Mouse (Mus musculus): Measurements from ENCODE around the gene Zswim7. TPM values are rescaled to one million over a fixed set of nuclear protein-coding genes. Genes with fewer than 3 reads are reported as not detected.

The Zswim7 gene
- total RNA-seq, 2 experiments from 2014 or later: 12.1 to 13.1 TPM

DNA sequence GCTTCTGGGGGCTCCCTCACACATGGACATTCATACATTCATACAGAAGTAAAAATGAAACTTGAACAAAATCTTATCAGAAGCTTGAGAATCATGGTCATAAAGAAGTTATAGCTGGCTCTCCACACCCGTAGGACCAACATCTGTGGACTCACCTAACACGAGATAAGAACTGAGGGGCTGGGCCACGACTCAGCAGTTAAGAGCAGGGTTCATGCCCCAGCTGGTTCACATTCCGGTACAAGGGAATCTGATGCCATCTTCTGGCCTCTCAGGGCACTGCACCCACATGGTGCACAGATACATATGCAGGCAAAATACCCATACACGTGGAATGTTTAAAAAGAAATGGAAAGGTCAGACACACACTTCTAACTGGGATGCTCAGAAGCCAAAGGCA is 3.1 kb downstream of the Zswim7 start:
- Histone ChIP-seq H3K4me3 (no peak overlapping the region), H3K27ac (no peak overlapping the region)
- TF ChIP-seq CTCF (conservative IDR thresholded peaks at IDR 0.05): peak; percentile 81
- DNase-seq (ENCODE audit: low spot score in 2 of 2): peak in 1 of 2 experiments; percentile 31

DNA sequence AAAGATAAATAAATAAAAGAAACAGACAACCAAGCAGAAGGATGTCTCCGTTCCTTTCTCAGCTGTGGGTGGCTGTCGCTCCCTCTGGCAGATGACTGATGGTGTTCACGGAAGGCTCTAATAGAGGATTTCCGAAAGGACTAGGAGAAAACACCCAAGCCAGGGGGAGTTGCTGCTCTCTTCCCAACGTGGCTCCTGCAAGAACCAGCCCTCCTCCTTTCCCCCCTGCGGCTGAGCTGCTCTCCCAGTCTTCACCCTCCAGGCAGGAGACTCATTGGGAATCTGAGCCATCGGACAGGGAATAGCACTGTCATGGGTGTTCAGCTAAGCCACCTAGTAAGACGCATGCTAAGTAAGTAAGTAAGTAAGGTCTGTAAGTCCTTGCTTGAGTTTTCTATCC is 4.1 kb downstream of the Zswim7 start:
- TF ChIP-seq CTCF (conservative IDR thresholded peaks at IDR 0.05): no peak
- Histone ChIP-seq H3K4me3 (no peak overlapping the region), H3K27ac (no peak overlapping the region)
- no peak for DNase-seq (ENCODE audit: low spot score in 2 of 2)

DNA sequence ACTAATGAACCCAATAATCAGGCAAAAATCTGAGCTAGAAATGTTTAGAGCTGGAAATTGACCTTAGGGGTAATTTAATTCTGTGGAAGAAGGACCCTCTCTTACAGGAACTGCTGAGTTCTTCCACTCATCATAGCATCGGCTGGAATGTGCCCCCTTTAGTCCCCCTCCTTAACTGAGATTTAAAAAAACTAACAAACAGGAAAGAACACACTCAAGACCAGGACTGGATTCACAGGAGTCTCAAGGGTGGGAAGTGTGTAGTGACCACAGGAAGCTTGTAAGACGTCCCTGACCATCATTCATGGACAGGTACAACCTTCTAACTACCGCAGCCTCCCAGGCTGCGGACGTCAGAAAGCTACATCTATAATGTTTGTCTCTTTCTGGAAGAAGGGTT is 10.3 kb downstream of the Zswim7 start:
- DNase-seq (ENCODE audit: low spot score in 2 of 2): no peak
- no peak for TF ChIP-seq CTCF (conservative IDR thresholded peaks at IDR 0.05)
- Histone ChIP-seq H3K27ac (no peak overlapping the region), H3K4me3 (no peak overlapping the region)

DNA sequence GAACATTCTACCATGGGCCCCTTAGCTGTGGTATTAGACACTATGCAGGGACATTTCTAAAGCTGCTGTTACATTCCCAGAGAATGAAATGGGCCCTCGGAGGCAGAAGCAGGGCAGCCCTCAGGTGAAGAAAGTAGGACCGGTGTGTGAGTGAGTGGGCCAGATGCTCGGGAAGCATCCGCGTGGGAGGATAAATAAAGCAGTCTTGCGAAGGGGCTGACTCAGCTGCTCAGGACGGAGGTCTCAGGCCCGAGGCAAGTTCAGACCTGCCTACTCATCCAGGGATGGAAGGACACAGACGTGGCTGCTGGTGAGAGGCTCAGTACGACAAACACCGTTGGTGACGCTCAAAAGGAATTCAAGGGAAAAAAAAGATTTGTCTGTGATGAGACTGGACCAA is 12.1 kb downstream of the Zswim7 start:
- TF ChIP-seq CTCF (conservative IDR thresholded peaks at IDR 0.05): no peak
- no peak overlapping the region for H3K27ac ChIP-seq
- no peak overlapping the region for H3K4me3 ChIP-seq
- DNase-seq (ENCODE audit: low spot score in 2 of 2): no peak

DNA sequence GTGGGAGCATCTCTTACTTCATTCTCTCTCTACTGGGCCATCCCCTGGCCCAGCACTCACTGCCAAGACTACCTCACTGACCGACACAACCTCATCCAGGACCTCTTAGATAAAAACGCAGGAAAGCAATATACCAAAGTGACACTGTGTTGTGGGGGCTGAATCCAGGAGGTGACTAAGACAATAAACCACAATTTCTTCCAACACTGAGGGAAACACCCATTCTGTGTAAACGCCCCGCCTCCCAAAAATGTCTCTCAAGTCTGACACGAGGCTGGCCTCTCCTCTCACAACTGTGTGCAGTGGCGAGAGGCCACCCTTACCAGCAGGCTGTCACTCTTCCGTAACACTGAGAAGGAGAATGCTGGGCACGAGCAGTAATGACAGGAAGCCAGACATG is 12.8 kb downstream of the Zswim7 start:
- no peak for DNase-seq (ENCODE audit: low spot score in 2 of 2)
- H3K27ac ChIP-seq: no peak overlapping the region
- no peak overlapping the region for H3K4me3 ChIP-seq
- no peak for TF ChIP-seq CTCF (conservative IDR thresholded peaks at IDR 0.05)

DNA sequence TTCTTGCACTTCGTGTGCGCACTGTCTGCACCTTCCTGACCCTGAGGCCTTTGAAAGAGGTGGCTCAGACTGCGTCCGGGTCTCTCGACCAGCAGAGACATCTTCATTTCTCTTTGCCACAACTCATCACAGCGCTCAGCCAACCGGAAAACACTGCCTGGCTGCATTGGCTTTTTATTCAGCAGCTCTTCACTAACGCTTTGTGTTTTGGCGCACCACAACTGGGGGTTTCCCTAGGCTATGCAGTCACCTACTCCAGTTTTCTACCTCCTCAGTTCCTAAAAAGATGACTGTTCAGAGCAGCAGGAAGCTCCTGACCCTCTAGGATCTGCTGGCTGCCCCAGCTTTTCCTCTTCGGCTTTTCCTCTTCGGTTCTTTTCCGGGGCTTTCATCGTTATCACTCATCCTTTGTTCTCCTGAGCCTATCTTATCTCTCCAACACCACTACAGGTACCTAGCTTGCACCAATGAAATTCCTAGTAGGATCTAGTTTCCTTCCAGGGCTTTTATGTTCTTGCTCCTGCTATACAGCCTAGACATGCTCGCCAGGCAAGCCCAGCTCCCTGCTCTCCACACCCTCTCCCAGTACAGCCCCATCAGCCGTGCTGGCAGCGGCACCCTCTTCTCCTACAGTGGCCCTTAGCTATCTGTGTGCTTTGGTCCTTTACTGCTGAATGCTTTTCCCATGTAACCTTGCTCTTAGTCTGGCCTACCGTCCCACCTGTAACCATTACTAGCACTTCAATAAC is 14.5 kb downstream of the Zswim7 start:
- no peak for DNase-seq (ENCODE audit: low spot score in 2 of 2)
- TF ChIP-seq CTCF (conservative IDR thresholded peaks at IDR 0.05): no peak
- Histone ChIP-seq H3K4me3 (no peak overlapping the region), H3K27ac (no peak overlapping the region)

DNA sequence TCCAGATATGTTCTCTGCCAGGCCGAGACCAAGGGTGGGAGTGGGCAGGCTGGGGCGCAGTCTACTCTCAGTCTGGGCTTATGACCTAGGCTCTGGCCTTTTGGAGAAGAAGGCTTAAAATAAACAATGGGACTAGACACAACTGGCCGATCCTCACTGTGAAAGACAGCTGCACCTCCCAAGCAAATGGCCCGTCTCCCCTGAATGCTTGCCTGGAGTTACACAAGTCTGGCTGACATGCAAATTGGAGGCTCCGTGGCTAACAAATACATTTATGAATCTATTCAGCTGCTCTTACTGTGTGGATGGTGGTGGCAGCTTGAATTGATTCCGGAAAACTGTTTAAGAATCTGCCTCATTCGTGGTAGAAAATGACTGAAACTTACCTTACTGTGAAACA is 15.5 kb downstream of the Zswim7 start:
- Histone ChIP-seq H3K27ac (peak overlapping the region; percentile 40; the same call in 1 of the 2 replicates), H3K4me3 (no peak overlapping the region)
- no peak for TF ChIP-seq CTCF (conservative IDR thresholded peaks at IDR 0.05)
- no peak for DNase-seq (ENCODE audit: low spot score in 2 of 2)

DNA sequence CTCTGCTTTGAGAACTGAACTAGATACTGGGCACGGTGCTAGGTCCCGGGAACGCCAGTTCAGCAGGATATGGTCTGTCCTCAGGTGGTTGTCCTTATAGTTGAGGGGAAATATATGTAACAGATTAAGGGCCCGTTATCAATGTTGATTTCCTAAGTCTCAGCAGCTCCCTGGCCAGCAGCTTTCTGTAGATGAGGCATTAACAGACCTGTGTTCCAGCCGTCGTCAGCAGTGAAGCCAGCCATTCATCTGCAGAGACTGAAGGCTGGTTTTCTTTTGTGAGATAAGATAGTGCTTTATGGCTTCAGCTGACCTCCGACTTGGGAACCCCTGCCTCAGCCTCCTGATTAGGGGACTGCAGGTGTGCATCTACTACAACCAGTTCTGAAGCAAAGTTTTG is 17.2 kb downstream of the Zswim7 start:
- TF ChIP-seq CTCF (conservative IDR thresholded peaks at IDR 0.05): no peak
- Histone ChIP-seq H3K27ac (peak overlapping the region; percentile 3; the same call in 1 of the 2 replicates), H3K4me3 (no peak overlapping the region)
- no peak for DNase-seq (ENCODE audit: low spot score in 2 of 2)

DNA sequence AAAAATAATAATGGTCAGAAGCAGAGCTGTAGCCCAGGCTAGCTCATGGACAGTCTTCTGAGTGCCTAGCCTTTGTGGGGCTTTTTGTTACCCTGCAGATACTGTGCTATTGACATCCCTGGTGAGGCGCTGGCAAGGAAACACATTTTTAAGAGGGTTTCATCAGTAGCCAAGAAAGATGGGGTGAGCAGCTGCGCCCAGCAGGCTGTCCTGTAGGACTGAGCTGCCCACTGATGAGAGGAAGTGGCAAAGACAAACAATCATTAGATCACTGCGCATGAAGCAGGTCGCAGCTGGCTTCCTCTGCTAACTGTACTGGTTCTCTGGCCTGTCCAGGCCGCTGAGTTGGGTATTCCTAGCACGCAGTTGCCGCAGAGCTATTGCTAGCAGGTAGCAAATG is 17.6 kb downstream of the Zswim7 start:
- Histone ChIP-seq H3K27ac (peak overlapping the region; percentile 3; the same call in 1 of the 2 replicates), H3K4me3 (no peak overlapping the region)
- no peak for TF ChIP-seq CTCF (conservative IDR thresholded peaks at IDR 0.05)
- no peak for DNase-seq (ENCODE audit: low spot score in 2 of 2)

DNA sequence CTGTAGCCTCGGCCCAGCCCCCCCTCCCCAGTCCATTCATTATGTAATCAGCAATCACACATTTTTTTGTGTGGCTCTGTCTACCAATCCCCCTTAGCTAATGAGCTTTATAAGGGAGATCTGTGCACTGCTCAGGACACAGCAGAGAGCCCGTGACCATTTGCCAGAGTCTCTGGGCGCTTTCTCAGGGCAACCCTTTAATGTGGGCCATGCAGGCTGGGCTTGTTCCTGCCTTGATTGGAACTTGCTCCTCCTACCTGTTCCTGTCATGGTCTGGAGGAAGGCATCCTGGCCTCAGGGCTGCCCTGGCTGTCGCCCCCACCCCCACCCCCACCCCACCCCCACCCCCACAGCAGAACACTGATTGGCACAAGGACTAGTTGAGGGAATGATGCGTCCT is 22.0 kb downstream of the Zswim7 start:
- TF ChIP-seq CTCF (conservative IDR thresholded peaks at IDR 0.05): no peak
- H3K27ac ChIP-seq: peak overlapping the region; percentile 70
- no peak for DNase-seq (ENCODE audit: low spot score in 2 of 2)

DNA sequence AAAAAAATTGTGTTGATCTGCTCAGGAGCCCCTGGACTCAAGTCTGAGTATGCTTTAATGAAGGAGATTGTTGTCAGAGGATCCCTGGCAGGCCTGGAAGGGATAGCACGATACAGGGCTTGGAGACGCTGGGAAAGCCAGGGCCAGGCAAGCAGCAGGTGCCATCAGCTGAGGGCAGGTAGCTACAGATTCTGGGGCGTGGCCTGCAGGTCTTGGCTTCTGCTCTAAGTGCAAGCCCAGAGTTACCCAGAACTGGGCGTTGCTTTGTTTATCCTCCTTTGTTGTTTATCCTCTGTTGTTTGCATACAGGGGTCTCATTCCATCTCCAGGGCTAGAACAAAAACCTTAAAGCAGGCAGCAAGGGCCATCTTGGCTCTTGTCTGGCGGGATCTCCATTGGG is 27.8 kb downstream of the Zswim7 start:
- Histone ChIP-seq H3K4me3 (no peak overlapping the region), H3K27ac (no peak overlapping the region)
- no peak for TF ChIP-seq CTCF (conservative IDR thresholded peaks at IDR 0.05)
- no peak for DNase-seq (ENCODE audit: low spot score in 2 of 2)

More for the DNA sequence above, 22.0 kb downstream of the Zswim7 start:
- H3K4me3 ChIP-seq: no peak overlapping the region

DNA sequence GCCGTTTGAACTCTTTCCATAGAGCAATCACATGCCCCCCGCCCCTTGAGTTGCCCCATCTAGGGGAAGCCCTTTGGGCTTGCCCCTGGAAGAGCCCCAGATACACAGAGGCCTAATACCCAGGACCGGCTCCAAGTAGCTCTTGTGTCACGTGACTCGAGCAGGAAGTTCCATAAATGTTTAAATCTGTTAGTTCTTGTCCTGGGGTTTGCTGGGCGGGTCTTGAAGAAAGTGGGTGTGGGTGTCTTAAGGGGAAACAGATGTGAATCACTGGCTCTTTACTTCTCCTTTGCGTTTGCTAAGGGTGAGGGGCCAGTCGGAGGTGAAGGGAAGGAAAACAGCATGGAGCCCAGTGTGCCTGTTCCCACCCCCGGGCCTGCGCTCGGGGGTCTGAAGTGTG is 30.1 kb downstream of the Zswim7 start:
- no peak for TF ChIP-seq CTCF (conservative IDR thresholded peaks at IDR 0.05)
- Histone ChIP-seq H3K4me3 (peak overlapping the region; percentile 72; the same call in 1 of the 2 replicates), H3K27ac (peak overlapping the region; percentile 84; the same call in 1 of the 2 replicates)
- no peak for DNase-seq (ENCODE audit: low spot score in 2 of 2)

DNA sequence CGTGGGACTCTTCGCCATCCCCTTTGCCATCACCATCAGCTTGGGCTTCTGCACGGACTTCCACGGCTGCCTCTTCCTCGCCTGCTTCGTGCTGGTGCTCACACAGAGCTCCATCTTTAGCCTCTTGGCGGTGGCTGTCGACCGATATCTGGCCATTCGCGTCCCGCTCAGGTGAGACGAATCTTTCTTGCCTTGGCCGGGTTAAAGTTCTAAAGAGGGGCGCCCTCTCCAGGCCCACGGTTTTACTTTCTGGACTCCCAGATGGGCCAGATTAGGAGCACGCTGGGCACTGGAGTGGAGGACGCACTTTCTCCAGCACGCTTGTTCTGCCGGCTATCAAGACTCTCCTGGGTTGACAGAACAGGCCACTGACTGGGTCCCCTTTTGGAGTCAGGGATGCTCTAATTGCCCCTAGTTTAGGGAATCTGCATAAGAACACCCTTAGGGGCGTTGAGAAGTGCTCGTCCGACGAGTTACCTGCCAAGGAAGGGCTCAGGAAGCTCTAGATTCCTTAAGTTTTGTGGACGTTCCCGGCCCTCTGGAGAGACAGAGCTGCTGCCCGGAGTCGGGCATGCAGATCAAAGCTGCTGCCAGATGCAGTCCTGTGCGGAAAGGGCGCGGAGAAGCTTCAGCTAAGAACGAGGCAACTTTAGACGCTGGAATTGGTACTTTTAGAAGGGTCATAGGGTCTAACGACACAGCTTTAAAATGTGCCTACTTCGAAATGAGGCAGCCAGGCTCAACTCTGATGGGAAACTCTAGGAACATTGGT is 31.7 kb downstream of the Zswim7 start:
- peak; percentile 41 for TF ChIP-seq CTCF (conservative IDR thresholded peaks at IDR 0.05)
- peak overlapping the region; percentile 72 for H3K4me3 ChIP-seq
- DNase-seq (ENCODE audit: low spot score in 2 of 2): no peak
- peak overlapping the region; percentile 84 for H3K27ac ChIP-seq

Measured in layer of hippocampus, adult 2 months (tissue).